Comparison of ENCODE assay signal across 8 mouse cellular contexts in the genomic region with DNA sequence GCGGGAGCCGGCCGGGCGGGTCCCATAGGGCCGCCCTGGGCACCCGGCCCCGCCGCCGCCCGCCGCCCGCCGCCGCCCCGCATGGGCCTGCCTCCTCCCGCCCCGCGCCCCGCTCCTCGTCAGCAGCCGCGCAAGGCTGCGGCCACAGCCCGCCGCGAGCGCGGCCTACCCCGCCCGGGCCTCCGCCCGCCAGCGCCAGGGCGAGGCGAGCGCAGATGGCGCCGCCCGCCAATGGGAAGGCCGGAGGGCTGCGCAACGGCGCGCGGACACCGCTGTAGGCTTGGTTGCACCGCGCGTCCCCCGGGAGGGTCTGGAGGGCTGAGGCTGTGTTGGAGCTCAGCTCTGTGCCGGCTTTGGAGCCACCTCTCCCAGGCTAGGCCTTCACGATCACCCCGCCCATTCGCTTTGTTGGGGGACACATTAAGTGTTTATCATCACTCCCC. TPM values are rescaled to one million over a fixed set of nuclear protein-coding genes. Genes with fewer than 3 reads are reported as not detected.
DNase-seq lines count a peak whose midpoint lies in the region; ATAC-seq and TF ChIP-seq lines count a peak whose summit lies in the region.

No protein-coding gene starts in this region.

- H3K27ac ChIP-seq in cerebellum, adult 2 months (ENCODE audit: insufficient read depth, low read length), result peak overlapping the region; percentile 90
- H3K27ac ChIP-seq in forebrain, embryonic 15.5 days (replicated peaks), result peak overlapping the region; percentile 93
- peak overlapping the region; percentile 98 for H3K27ac ChIP-seq in hindbrain, embryonic 10.5 days

- peak overlapping the region; percentile 92 for H3K4me3 ChIP-seq in cerebellum, adult 2 months (replicated peaks; ENCODE audit: insufficient read depth, low read depth, low read length)
- peak overlapping the region; percentile 87 for H3K4me3 ChIP-seq in forebrain, embryonic 15.5 days
- peak overlapping the region; percentile 86 for H3K4me3 ChIP-seq in hindbrain, embryonic 10.5 days
- peak overlapping the region; percentile 89 for H3K4me3 ChIP-seq in megakaryocyte, embryonic 14.5 days (replicated peaks)

- DNase-seq in Muller cell, postnatal 12 days (ENCODE audit: inconsistent ontology term), result peak; percentile 76
- DNase-seq in cerebellum, adult 2 months, result peak; percentile 89 to 91
- peak; percentile 87 for DNase-seq in hindbrain, embryonic 10.5 days (ENCODE audit: low spot score)
- DNase-seq in left cerebral cortex, postnatal 10 days (ENCODE audit: extremely low spot score in 1 of 2, low spot score in 2 of 2), result peak; percentile 61 to 84
- peak; percentile 86 for DNase-seq in right cerebral cortex, postnatal 25 days

- H3K9me3 ChIP-seq in forebrain, embryonic 15.5 days, result no peaks in the 10 kb centered on the region
- H3K9me3 ChIP-seq in hindbrain, embryonic 10.5 days, result no peaks in the 10 kb centered on the region
- no peaks in the 10 kb centered on the region for H3K9me3 ChIP-seq in megakaryocyte, embryonic 14.5 days

- TF ChIP-seq POLR2A in cerebellum, adult 2 months (IDR thresholded peaks at IDR 0.05; ENCODE audit: borderline replicate concordance, insufficient read depth, low read length), result peak; percentile 92

- H3K4me1 ChIP-seq in cerebellum, adult 2 months (ENCODE audit: control insufficient read depth, insufficient read depth, low read length), result peaks cover 3% of the 10 kb centered on the region; the same call in 1 of the 2 replicates
- H3K4me1 ChIP-seq in forebrain, embryonic 15.5 days, result peaks cover 49% of the 10 kb centered on the region
- H3K4me1 ChIP-seq in hindbrain, embryonic 10.5 days (replicated peaks), result peaks cover 54% of the 10 kb centered on the region
- H3K4me1 ChIP-seq in megakaryocyte, embryonic 14.5 days, result peaks cover 41% of the 10 kb centered on the region

- H3K27me3 ChIP-seq in cerebellum, adult 2 months (ENCODE audit: control insufficient read depth, insufficient read depth, low read length), result no peaks in the 10 kb centered on the region
- H3K27me3 ChIP-seq in forebrain, embryonic 15.5 days, result no peaks in the 10 kb centered on the region
- H3K27me3 ChIP-seq in hindbrain, embryonic 10.5 days (ENCODE audit: insufficient read depth, poor library complexity, severe bottlenecking), result peaks cover 4% of the 10 kb centered on the region; the same call in 1 of the 2 replicates
- H3K27me3 ChIP-seq in megakaryocyte, embryonic 14.5 days (replicated peaks), result peaks cover 87% of the 10 kb centered on the region

- TF ChIP-seq CTCF in cerebellum, adult 2 months (IDR thresholded peaks at IDR 0.05; ENCODE audit: borderline replicate concordance, insufficient read depth, low read depth, low read length), result no peak

- peak overlapping the region; percentile 93 for H3K9ac ChIP-seq in forebrain, embryonic 15.5 days (replicated peaks)

- under 1% methylated on average over 54 of the region's 54 CpGs for WGBS in cerebellum, adult 2 months
- WGBS in forebrain, embryonic 15.5 days, result under 1% methylated on average over 47 of the region's 54 CpGs
- WGBS in hindbrain, embryonic 10.5 days, result under 1% methylated on average over 48 of the region's 54 CpGs

- H3K36me3 ChIP-seq in forebrain, embryonic 15.5 days, result no peaks in the 10 kb centered on the region
- H3K36me3 ChIP-seq in hindbrain, embryonic 10.5 days, result no peaks in the 10 kb centered on the region
- H3K36me3 ChIP-seq in megakaryocyte, embryonic 14.5 days (replicated peaks; ENCODE audit: low read length), result no peaks in the 10 kb centered on the region

- intact Hi-C loops in left cerebral cortex, postnatal 10 days (cut with DNase I), result loop anchor here (5.0 kb wide), 1 partner anchor 41 kb away; no protein-coding TSS in a partner anchor

- H3K4me2 ChIP-seq in forebrain, embryonic 15.5 days (replicated peaks), result peak overlapping the region; percentile 95

- peak; percentile 95 for ATAC-seq in forebrain, embryonic 15.5 days (replicated peaks)
- no peak for ATAC-seq in inflammation-experienced regulatory T-cells, adult 6 months

RNA-seq across cellular contexts. Expression of gene Tmcc2, which starts 0.5 kb away (rescaled TPM):
- polyA plus RNA-seq in cerebellum, adult 2 months (2012; rRNA removed), result 150 and 157 TPM in 2 replicates
- 33.1 and 33.3 TPM in 2 replicates for polyA plus RNA-seq in forebrain, embryonic 15.5 days (2015; fragmentation: Nextera tagmentation; extraction: Ambion mirVana)
- polyA plus RNA-seq in hindbrain, embryonic 10.5 days (2016; fragmentation: Nextera tagmentation; extraction: Ambion mirVana), result 15.1 and 18.7 TPM in 2 replicates
- 100 to 1,000 TPM; 141 to 143 TPM for total RNA-seq in left cerebral cortex, postnatal 10 days (2021)
- 26.7 and 30.0 TPM in 2 replicates for polyA plus RNA-seq in megakaryocyte, embryonic 14.5 days (2012; ENCODE audit: insufficient read depth, low replicate concordance)
- 1 to 10 TPM in 2 of 3 experiments, under 1 TPM in 1; 0.39 to 1.2 (median 1.2) TPM for polyA plus RNA-seq in inflammation-experienced regulatory T-cells, adult 6 months (2017; shearing (Covaris generic))

RNA-seq across cellular contexts. Expression of gene Dstyk, which starts 25.8 kb away (rescaled TPM):
- polyA plus RNA-seq in cerebellum, adult 2 months (2012; rRNA removed), result 32.6 and 36.5 TPM in 2 replicates
- 11.3 and 13.2 TPM in 2 replicates for polyA plus RNA-seq in forebrain, embryonic 15.5 days (2015; fragmentation: Nextera tagmentation; extraction: Ambion mirVana)
- 10.6 and 12.3 TPM in 2 replicates for polyA plus RNA-seq in hindbrain, embryonic 10.5 days (2016; fragmentation: Nextera tagmentation; extraction: Ambion mirVana)
- total RNA-seq in left cerebral cortex, postnatal 10 days (2021), result 10 to 100 TPM; 27.2 to 28.4 TPM
- polyA plus RNA-seq in megakaryocyte, embryonic 14.5 days (2012; ENCODE audit: insufficient read depth, low replicate concordance), result 0.19 and 0.83 TPM in 2 replicates
- 1 to 10 TPM; 1.7 to 9.0 (median 5.9) TPM for polyA plus RNA-seq in inflammation-experienced regulatory T-cells, adult 6 months (2017; shearing (Covaris generic))
